Mouse (Mus musculus) neural tube, embryonic 12.5 days (tissue): Measurements from ENCODE around the gene Cpsf6. TPM values are rescaled to one million over a fixed set of nuclear protein-coding genes. Genes with fewer than 3 reads are reported as not detected.

Source experiments
- ATAC-seq: fragments of 200-750 bp; cut with Nextera tagmentation; 2 replicates; pipeline ENCODE4 v1.8.0; 2017; ENCODE audit warnings: low read depth, mild to moderate bottlenecking, moderate TSS enrichment, moderate library complexity; ENCODE audit not compliant: low FRiP score
- H3K27ac ChIP-seq: fragments of 300-500 bp; sonication (generic); 2 replicates; pipeline ENCODE4 v1.5.1; 2016
- H3K27me3 ChIP-seq: fragments of 300-500 bp; sonication (generic); replicated peaks from 2 replicates; pipeline ENCODE4 v1.6.1; 2016; ENCODE audit warnings: mild to moderate bottlenecking
- H3K36me3 ChIP-seq: fragments of 300-500 bp; sonication (generic); 2 replicates; pipeline ENCODE4 v1.6.1; 2016; ENCODE audit warnings: mild to moderate bottlenecking
- H3K4me1 ChIP-seq: fragments of 300-500 bp; sonication (generic); 2 replicates; pipeline ENCODE4 v1.6.1; 2016
- H3K4me2 ChIP-seq: fragments of 300-500 bp; sonication (generic); replicated peaks from 2 replicates; pipeline ENCODE4 v1.6.1; 2016; ENCODE audit warnings: mild to moderate bottlenecking
- H3K4me3 ChIP-seq: fragments of 300-500 bp; sonication (generic); 2 replicates; pipeline ENCODE4 v1.5.1; 2016
- H3K9ac ChIP-seq: fragments of 300-500 bp; sonication (generic); 2 replicates; pipeline ENCODE4 v1.6.1; 2016; ENCODE audit warnings: mild to moderate bottlenecking
- H3K9me3 ChIP-seq: fragments of 300-500 bp; sonication (generic); 2 replicates; pipeline ENCODE4 v1.6.1; 2016; ENCODE audit warnings: mild to moderate bottlenecking
- WGBS: fragments of 180-500 bp; shearing (Covaris S2); methylation state at CpG from one replicate; pipeline ENCODE4 v1.1.7; 2016; 5-methylcytosine and 5-hydroxymethylcytosine counted together
- polyA plus RNA-seq: library from polyadenylated mRNA; unstranded; fragments of >200 nt; fragmentation: Nextera tagmentation; extraction: Ambion mirVana; gene quantifications from 2 replicates; pipeline ENCODE4 v1.2.1, GENCODE M21; 2016

Gene Cpsf6
- polyA plus RNA-seq, 1 experiment from 2014 or later, result 225 TPM

DNA sequence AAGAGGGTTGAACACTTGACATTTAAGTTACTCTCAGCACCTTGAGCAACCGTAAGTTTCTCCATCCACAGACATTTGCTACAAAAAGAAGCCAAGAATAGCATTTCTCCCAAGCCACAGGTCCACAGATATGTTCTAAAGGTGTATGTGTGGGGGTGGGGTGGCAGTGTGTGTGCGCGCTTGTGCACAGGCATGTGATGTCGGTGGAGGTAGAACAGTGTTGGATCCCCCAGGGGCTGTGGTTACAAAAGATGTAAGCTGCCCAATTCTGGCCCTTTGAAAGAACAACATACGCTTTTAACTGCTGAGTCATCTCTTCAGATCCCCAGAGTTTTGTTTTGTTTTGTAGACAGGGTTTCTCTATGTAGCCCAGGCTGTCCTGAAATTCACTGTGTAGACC is 57.2 kb downstream of the Cpsf6 start:
- H3K9ac ChIP-seq, result no peak overlapping the region
- no peaks in the 10 kb centered on the region for H3K9me3 ChIP-seq
- no peak overlapping the region for H3K27ac ChIP-seq
- H3K4me2 ChIP-seq, result no peak overlapping the region
- H3K36me3 ChIP-seq, result no peaks in the 10 kb centered on the region
- H3K4me1 ChIP-seq, result no peaks in the 10 kb centered on the region
- no peak overlapping the region for H3K4me3 ChIP-seq
- no peak for ATAC-seq
- 92% methylated on average over 5 of the region's 5 CpGs for WGBS
- H3K27me3 ChIP-seq, result no peaks in the 10 kb centered on the region

DNA sequence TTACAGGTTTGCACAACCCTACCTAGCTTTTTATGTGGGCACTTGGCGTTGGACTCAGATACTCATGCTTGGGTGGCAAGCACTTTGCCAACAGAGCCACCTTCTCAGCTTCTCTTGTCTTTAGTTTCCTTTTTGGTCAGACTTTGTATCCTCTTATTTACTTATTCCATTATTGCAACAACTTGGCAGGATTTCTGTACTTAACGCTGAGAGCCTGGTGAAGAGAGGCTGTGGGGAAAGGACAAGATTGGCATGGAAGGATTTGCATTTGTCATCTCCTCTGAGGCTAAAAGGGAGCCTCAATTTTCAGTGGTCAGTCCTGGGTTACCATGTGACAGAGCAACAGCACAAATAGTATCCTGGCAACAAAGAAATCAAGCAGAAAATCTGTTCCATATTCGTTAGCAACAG is 59.2 kb downstream of the Cpsf6 start:
- WGBS, result 81% methylated on average over 3 of the region's 3 CpGs
- H3K36me3 ChIP-seq, result no peaks in the 10 kb centered on the region
- no peaks in the 10 kb centered on the region for H3K4me1 ChIP-seq
- no peak overlapping the region for H3K27ac ChIP-seq
- no peak overlapping the region for H3K4me2 ChIP-seq
- H3K27me3 ChIP-seq, result no peaks in the 10 kb centered on the region
- H3K9me3 ChIP-seq, result no peaks in the 10 kb centered on the region
- no peak overlapping the region for H3K9ac ChIP-seq
- ATAC-seq, result no peak
- no peak overlapping the region for H3K4me3 ChIP-seq

DNA sequence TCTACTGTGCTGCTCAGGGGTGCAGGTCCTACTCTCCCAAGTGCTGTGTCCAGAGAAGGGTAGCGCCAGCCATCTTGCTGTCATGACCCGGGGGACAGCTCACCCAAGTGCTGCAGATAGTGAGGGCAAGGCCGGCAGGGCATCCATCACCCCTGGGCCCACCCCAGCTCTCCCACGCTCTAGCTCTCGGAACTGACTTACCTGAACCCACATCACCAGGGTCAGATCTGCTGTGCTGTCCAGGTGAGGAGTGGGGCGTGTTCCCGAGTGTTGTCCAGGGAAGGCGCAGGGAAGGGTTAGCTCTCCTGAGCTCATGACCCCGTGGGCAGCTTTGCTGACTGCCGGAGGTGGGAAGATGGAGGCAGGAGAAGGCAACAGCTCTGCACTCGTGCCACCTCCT is 63.4 kb downstream of the Cpsf6 start:
- Histone ChIP-seq H3K9me3 (no peaks in the 10 kb centered on the region), H3K36me3 (no peaks in the 10 kb centered on the region), H3K27ac (no peak overlapping the region), H3K4me3 (no peak overlapping the region), H3K4me1 (no peaks in the 10 kb centered on the region), H3K9ac (no peak overlapping the region), H3K27me3 (no peaks in the 10 kb centered on the region), H3K4me2 (no peak overlapping the region)
- no peak for ATAC-seq
- WGBS, result 92% methylated on average over 11 of the region's 11 CpGs

DNA sequence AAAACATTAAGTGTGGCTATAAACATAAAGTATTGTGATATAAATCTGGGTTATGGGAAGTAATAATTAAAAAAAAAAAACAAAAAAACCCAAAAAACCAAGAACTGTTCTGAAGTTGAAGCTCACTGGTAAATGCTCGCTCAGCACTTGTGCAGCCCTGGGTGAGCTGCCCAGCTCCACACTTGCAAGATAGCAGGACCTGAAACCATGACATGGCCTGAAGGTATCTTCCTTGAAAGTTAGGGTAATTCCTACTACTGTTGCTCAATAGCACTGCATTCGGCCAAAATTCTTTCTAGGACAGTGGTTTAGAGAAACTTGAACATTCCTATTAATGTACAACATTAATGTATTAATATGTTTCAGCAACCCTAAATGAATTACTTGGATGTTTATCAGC is 66.7 kb downstream of the Cpsf6 start:
- no peak for ATAC-seq
- H3K36me3 ChIP-seq, result no peaks in the 10 kb centered on the region
- WGBS, result 94% methylated on average over 2 of the region's 2 CpGs

DNA sequence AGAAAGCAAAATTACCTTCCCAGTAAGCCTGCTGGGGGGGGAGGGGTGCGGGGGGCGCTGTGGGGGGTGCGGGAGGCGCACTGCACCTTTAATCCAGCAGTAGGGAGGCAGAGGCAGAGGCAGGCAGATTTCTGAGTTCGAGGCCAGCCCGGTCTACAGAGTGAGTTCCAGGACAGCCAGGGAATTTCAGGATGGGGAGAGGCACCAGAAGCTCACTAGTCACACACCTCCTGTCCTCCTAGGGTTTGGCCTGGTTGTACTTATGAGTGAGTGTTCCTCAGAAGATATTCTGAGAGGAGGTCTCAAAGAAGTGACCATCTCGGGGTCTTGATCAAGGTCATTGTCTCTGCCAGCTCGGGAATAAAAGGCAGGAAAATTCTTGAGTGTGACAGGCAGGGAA is 67.6 kb downstream of the Cpsf6 start:
- H3K36me3 ChIP-seq, result no peaks in the 10 kb centered on the region
- no peak for ATAC-seq
- H3K9ac ChIP-seq, result no peak overlapping the region
- no peaks in the 10 kb centered on the region for H3K4me1 ChIP-seq
- no peaks in the 10 kb centered on the region for H3K9me3 ChIP-seq
- WGBS, result 89% methylated on average over 8 of the region's 8 CpGs
- H3K4me3 ChIP-seq, result no peak overlapping the region
- H3K27me3 ChIP-seq, result no peaks in the 10 kb centered on the region
- H3K27ac ChIP-seq, result no peak overlapping the region
- no peak overlapping the region for H3K4me2 ChIP-seq

More for the DNA sequence above, 66.7 kb downstream of the Cpsf6 start:
- no peak overlapping the region for H3K4me3 ChIP-seq
- no peaks in the 10 kb centered on the region for H3K9me3 ChIP-seq
- no peak overlapping the region for H3K27ac ChIP-seq
- H3K4me1 ChIP-seq, result no peaks in the 10 kb centered on the region
- H3K27me3 ChIP-seq, result no peaks in the 10 kb centered on the region
- H3K4me2 ChIP-seq, result no peak overlapping the region
- H3K9ac ChIP-seq, result no peak overlapping the region

DNA sequence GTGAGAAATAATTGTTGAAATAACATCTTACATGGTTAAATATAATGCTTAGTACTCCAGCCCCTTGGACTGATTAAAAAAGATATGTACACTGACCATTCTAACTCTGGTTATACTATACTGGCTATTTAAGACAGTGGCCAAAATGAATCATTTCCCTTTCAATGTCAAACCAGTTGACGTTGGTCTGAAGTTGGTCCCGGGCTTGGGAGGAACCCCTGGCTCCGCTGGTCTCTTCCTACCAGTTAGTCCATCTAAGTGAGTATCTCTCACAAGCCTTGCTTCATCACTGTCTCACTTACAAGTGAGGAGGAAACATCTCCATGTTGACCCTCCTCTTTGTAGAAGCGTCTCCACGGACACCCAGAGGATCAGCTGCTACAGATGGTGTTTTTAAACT is 75.4 kb downstream of the Cpsf6 start:
- Histone ChIP-seq H3K36me3 (no peaks in the 10 kb centered on the region), H3K4me3 (no peak overlapping the region), H3K27me3 (no peaks in the 10 kb centered on the region), H3K9me3 (no peaks in the 10 kb centered on the region), H3K27ac (no peak overlapping the region), H3K4me1 (no peaks in the 10 kb centered on the region), H3K9ac (no peak overlapping the region), H3K4me2 (no peak overlapping the region)
- 90% methylated on average over 5 of the region's 5 CpGs for WGBS
- no peak for ATAC-seq

DNA sequence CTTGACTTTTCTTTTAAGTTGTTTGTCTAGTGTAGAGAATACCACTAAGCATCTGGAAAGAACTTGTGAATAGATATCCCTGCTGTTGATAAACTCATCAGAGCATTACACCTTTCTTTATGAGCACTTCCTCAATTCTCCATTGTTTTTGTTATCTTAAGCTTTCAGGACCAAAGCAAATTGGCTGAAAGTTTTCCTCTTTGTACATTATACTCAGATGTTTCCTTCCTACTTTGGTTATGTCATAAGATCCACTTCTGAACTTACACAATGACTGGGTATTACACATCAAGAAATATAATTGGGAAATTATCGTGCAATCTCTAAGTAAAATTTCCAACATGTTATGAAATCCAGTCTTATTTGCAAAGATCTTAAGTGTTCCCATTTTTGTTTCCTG is 78.1 kb downstream of the Cpsf6 start:
- H3K4me2 ChIP-seq, result no peak overlapping the region
- H3K9me3 ChIP-seq, result no peaks in the 10 kb centered on the region
- no peaks in the 10 kb centered on the region for H3K27me3 ChIP-seq
- no peak overlapping the region for H3K4me3 ChIP-seq
- H3K4me1 ChIP-seq, result no peaks in the 10 kb centered on the region
- ATAC-seq, result no peak
- no peak overlapping the region for H3K9ac ChIP-seq
- 89% methylated on average over 1 of the region's 1 CpGs for WGBS
- no peak overlapping the region for H3K27ac ChIP-seq
- H3K36me3 ChIP-seq, result no peaks in the 10 kb centered on the region

DNA sequence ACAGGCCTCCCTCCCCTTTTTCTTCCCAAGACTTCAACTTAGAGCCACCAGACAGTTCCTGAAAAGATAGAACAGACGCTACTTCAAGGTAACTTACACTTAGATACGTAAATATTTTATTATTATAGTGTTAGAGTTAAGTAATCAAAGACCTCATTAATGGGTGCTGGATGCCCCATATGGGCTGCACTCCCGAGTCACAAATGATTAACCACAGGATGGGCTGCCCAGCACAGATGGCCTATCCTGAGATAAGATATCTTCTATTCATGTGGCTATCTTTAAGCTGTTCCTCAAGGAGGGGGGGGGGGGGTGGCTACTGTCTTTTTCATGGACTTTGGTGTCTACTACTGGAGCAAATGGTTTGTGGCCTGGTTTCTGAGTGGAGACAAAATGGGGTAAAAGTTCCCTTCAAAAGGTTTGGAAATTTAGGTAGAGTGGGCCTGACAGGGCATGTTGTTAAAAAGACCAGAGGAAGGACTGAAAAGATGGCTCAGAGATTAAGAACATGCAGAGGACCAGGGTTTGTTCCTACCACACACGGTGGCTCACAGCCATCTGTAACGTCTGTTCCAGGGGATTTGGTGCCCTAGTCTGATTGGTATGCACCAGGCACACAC is 79.8 kb downstream of the Cpsf6 start:
- no peaks in the 10 kb centered on the region for H3K4me1 ChIP-seq
- 81% methylated on average over 5 of the region's 5 CpGs for WGBS
- ATAC-seq, result no peak

DNA sequence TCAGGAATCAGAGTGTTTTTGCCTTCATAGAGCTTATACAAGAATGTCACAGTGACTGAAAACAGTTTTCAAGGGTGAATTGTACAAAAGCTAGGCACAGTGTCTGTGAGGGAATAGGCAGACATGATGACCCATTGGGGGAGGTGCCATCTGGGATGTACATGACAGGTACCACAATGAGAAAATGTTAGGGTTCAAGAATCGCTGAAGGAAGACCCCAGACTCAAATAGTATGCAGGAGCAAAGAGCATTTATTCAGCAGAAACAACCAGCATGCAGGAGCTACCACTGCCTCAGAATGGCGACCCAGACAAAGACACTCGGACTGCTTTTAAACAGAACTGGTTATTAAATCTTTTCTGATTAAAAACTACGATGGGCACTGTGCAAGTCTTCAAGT is 80.7 kb downstream of the Cpsf6 start:
- no peaks in the 10 kb centered on the region for H3K27me3 ChIP-seq
- H3K9ac ChIP-seq, result no peak overlapping the region
- no peaks in the 10 kb centered on the region for H3K36me3 ChIP-seq
- H3K27ac ChIP-seq, result no peak overlapping the region
- H3K9me3 ChIP-seq, result no peaks in the 10 kb centered on the region
- no peak overlapping the region for H3K4me3 ChIP-seq
- 84% methylated on average over 4 of the region's 4 CpGs for WGBS
- ATAC-seq, result no peak
- H3K4me1 ChIP-seq, result no peaks in the 10 kb centered on the region
- no peak overlapping the region for H3K4me2 ChIP-seq

More for the DNA sequence above, 79.8 kb downstream of the Cpsf6 start:
- Histone ChIP-seq H3K4me2 (no peak overlapping the region), H3K27me3 (no peaks in the 10 kb centered on the region), H3K36me3 (no peaks in the 10 kb centered on the region), H3K4me3 (no peak overlapping the region), H3K9ac (no peak overlapping the region), H3K27ac (no peak overlapping the region), H3K9me3 (no peaks in the 10 kb centered on the region)

DNA sequence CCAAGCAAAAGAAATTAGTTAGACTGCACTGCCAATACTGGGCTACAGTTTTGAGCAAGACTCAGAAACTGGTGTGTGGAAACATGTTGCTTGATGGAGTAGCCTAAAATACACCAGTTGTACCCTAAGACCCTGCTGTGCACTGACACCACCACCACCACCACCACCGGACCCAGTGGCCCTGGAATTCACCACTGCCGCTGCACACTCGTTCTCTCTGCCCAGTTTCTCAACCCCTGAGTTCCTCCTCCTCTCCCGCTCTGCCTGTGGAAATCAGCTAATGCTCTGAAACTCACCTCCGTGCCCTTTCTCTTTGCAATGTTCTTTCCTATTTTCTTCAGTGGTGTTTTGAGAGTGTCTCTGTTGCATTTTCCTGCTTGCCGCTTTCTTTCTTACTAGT is 81.5 kb downstream of the Cpsf6 start:
- Histone ChIP-seq H3K4me2 (no peak overlapping the region), H3K27me3 (no peaks in the 10 kb centered on the region), H3K4me3 (no peak overlapping the region), H3K9ac (no peak overlapping the region), H3K9me3 (no peaks in the 10 kb centered on the region), H3K4me1 (no peaks in the 10 kb centered on the region), H3K27ac (no peak overlapping the region), H3K36me3 (no peaks in the 10 kb centered on the region)
- ATAC-seq, result no peak
- WGBS, result 84% methylated on average over 6 of the region's 6 CpGs

Other genes starting within 250 kb of the Cpsf6 start
- 23.1 and 26.3 TPM in 2 replicates for gene Frs2, start 231.5 kb downstream of the Cpsf6 start, polyA plus RNA-seq
- 125 and 131 TPM in 2 replicates for gene Yeats4, start 155.5 kb downstream of the Cpsf6 start, polyA plus RNA-seq
- not detected in 2 replicates for gene 9530003J23Rik, start 141.3 kb downstream of the Cpsf6 start, polyA plus RNA-seq
- gene Lyz2, start 97.7 kb downstream of the Cpsf6 start, polyA plus RNA-seq, result 16.2 and 16.7 TPM in 2 replicates
- gene Lyz1, start 87.1 kb downstream of the Cpsf6 start, polyA plus RNA-seq, result not detected in 2 replicates
- gene Cpm, start 249.5 kb upstream of the Cpsf6 start, polyA plus RNA-seq, result 10.0 and 10.3 TPM in 2 replicates